Mouse (Mus musculus): ENCODE results near the gene Homer1. TPM values are rescaled to one million over a fixed set of nuclear protein-coding genes. Genes with fewer than 3 reads are reported as not detected.

Gene Homer1
- polyA plus RNA-seq, 1 experiment, result 3.7 TPM

DNA sequence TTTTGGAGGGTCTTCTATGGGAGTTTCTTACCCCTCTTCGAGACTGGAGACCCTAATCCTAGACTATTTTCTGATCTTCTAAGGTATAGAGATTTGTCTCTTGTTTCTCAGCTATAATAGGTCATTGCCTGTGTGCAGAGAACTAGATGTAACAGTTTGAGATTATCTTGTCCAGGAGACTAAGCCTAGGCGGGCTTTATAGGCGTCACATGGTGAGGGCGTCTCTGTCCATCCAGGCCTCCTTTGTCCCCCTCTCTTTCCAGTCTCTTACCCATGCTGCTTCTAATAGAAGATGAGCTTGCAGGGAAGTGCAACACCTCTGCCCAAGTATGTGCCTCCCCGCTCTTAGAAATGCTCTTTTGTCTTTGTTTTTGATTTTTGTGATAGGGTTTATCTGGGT lies 83.7 kb downstream of the Homer1 start:
- Histone ChIP-seq H3K27me3 (ENCODE audit: control insufficient read depth, insufficient read depth, insufficient read length) (no peaks in the 10 kb centered on the region), H3K4me3 (no peak overlapping the region), H3K4me2 (ENCODE audit: low read depth) (no peak overlapping the region), H3K36me3 (ENCODE audit: control insufficient read depth, insufficient read depth) (no peaks in the 10 kb centered on the region), H3K79me2 (ENCODE audit: control insufficient read depth, insufficient read depth) (no peaks in the 10 kb centered on the region), H3ac (ENCODE audit: control insufficient read depth, insufficient read length) (no peak overlapping the region)
- TF ChIP-seq REST (IDR thresholded peaks at IDR 0.05; ENCODE audit: insufficient read depth, insufficient read length), result no peak
- no peak for TF ChIP-seq POLR2A (IDR thresholded peaks at IDR 0.05; ENCODE audit: insufficient read length, low read depth)
- TF ChIP-seq TCF12 (IDR thresholded peaks at IDR 0.05; ENCODE audit: insufficient read depth, poor library complexity, severe bottlenecking), result no peak
- TF ChIP-seq CEBPB (IDR thresholded peaks at IDR 0.05; ENCODE audit: insufficient read depth, poor library complexity, severe bottlenecking), result no peak
- no peak for TF ChIP-seq USF1 (IDR thresholded peaks at IDR 0.05; ENCODE audit: low read depth)
- no peak for TF ChIP-seq TCF3 (IDR thresholded peaks at IDR 0.05; ENCODE audit: insufficient read length, low read depth)
- no peak for TF ChIP-seq MYOG (IDR thresholded peaks at IDR 0.05; ENCODE audit: control insufficient read depth in 1 of 3, insufficient read depth in 1 of 3, insufficient read length in 2 of 3, low read depth in 2 of 3)
- TF ChIP-seq E2F4 (IDR thresholded peaks at IDR 0.05; ENCODE audit: insufficient read depth), result no peak
- no peak for TF ChIP-seq POLR2AphosphoS2 (IDR thresholded peaks at IDR 0.05; ENCODE audit: insufficient read length, low read depth)
- no peak for TF ChIP-seq MAX (IDR thresholded peaks at IDR 0.05; ENCODE audit: low read depth)
- TF ChIP-seq SRF (IDR thresholded peaks at IDR 0.05; ENCODE audit: control insufficient read depth, insufficient read length, low read depth), result no peak
- no peak for TF ChIP-seq MYOD1 (IDR thresholded peaks at IDR 0.05; ENCODE audit: control insufficient read depth in 1 of 3, insufficient read length in 2 of 3, low read depth in 2 of 3)

DNA sequence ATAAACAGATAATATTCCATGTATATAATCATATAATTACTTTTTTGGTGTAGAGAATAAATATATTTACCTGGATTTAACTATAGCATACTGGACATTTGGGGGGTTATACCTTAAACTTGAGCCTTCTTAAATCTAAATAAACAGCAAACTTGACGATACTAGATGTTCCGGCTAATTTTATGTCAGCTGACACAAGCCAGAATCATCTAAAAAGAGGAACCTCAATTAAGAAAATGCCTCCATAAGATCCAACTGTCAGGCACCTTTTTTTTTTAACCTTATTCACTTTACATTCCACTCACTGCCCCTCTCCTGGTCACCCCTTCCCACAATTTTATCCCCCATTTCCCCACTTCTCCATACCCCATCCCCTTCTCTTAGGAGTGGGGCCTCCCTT lies 84.2 kb downstream of the Homer1 start:
- H3K36me3 ChIP-seq (ENCODE audit: control insufficient read depth, insufficient read depth), result no peaks in the 10 kb centered on the region
- H3K27me3 ChIP-seq (ENCODE audit: control insufficient read depth, insufficient read depth, insufficient read length), result no peaks in the 10 kb centered on the region
- no peak overlapping the region for H3ac ChIP-seq (ENCODE audit: control insufficient read depth, insufficient read length)
- no peaks in the 10 kb centered on the region for H3K79me2 ChIP-seq (ENCODE audit: control insufficient read depth, insufficient read depth)
- TF ChIP-seq SRF (IDR thresholded peaks at IDR 0.05; ENCODE audit: control insufficient read depth, insufficient read length, low read depth) (no peak), MYOD1 (IDR thresholded peaks at IDR 0.05; ENCODE audit: control insufficient read depth in 1 of 3, insufficient read length in 2 of 3, low read depth in 2 of 3) (no peak), E2F4 (IDR thresholded peaks at IDR 0.05; ENCODE audit: insufficient read depth) (no peak), MYOG (IDR thresholded peaks at IDR 0.05; ENCODE audit: control insufficient read depth in 1 of 3, insufficient read depth in 1 of 3, insufficient read length in 2 of 3, low read depth in 2 of 3) (no peak), REST (IDR thresholded peaks at IDR 0.05; ENCODE audit: insufficient read depth, insufficient read length) (no peak), CEBPB (IDR thresholded peaks at IDR 0.05; ENCODE audit: insufficient read depth, poor library complexity, severe bottlenecking) (no peak), USF1 (IDR thresholded peaks at IDR 0.05; ENCODE audit: low read depth) (no peak), MAX (IDR thresholded peaks at IDR 0.05; ENCODE audit: low read depth) (no peak), POLR2AphosphoS2 (IDR thresholded peaks at IDR 0.05; ENCODE audit: insufficient read length, low read depth) (no peak), POLR2A (IDR thresholded peaks at IDR 0.05; ENCODE audit: insufficient read length, low read depth) (no peak), TCF3 (IDR thresholded peaks at IDR 0.05; ENCODE audit: insufficient read length, low read depth) (no peak), TCF12 (IDR thresholded peaks at IDR 0.05; ENCODE audit: insufficient read depth, poor library complexity, severe bottlenecking) (no peak)
- no peak overlapping the region for H3K4me3 ChIP-seq
- no peak overlapping the region for H3K4me2 ChIP-seq (ENCODE audit: low read depth)

DNA sequence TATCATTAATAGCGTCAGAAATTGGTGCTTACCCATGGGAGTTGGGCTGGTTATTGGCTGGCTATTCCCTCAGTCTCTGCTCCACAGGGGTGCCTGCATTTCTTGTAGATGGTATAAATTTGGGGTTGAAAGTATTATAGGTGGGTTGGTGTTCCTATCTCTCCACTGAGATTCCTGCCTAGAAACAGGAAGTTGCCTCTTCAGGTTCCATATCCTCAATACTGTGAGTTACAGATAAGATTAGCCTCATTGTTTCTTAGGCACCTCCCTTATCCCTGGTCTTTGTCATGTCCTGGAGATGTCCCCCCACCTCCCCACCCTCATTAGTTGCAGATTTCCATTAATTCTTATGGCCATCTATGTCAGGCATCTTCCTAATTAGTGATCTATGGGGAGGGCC lies 85.0 kb downstream of the Homer1 start:
- Histone ChIP-seq H3ac (ENCODE audit: control insufficient read depth, insufficient read length) (no peak overlapping the region), H3K4me2 (ENCODE audit: low read depth) (no peak overlapping the region), H3K36me3 (ENCODE audit: control insufficient read depth, insufficient read depth) (no peaks in the 10 kb centered on the region), H3K4me3 (no peak overlapping the region), H3K27me3 (ENCODE audit: control insufficient read depth, insufficient read depth, insufficient read length) (no peaks in the 10 kb centered on the region), H3K79me2 (ENCODE audit: control insufficient read depth, insufficient read depth) (no peaks in the 10 kb centered on the region)
- TF ChIP-seq E2F4 (IDR thresholded peaks at IDR 0.05; ENCODE audit: insufficient read depth) (no peak), MYOD1 (IDR thresholded peaks at IDR 0.05; ENCODE audit: control insufficient read depth in 1 of 3, insufficient read length in 2 of 3, low read depth in 2 of 3) (no peak), CEBPB (IDR thresholded peaks at IDR 0.05; ENCODE audit: insufficient read depth, poor library complexity, severe bottlenecking) (no peak), SRF (IDR thresholded peaks at IDR 0.05; ENCODE audit: control insufficient read depth, insufficient read length, low read depth) (no peak), TCF12 (IDR thresholded peaks at IDR 0.05; ENCODE audit: insufficient read depth, poor library complexity, severe bottlenecking) (no peak), POLR2A (IDR thresholded peaks at IDR 0.05; ENCODE audit: insufficient read length, low read depth) (no peak), MAX (IDR thresholded peaks at IDR 0.05; ENCODE audit: low read depth) (no peak), TCF3 (IDR thresholded peaks at IDR 0.05; ENCODE audit: insufficient read length, low read depth) (no peak), MYOG (IDR thresholded peaks at IDR 0.05; ENCODE audit: control insufficient read depth in 1 of 3, insufficient read depth in 1 of 3, insufficient read length in 2 of 3, low read depth in 2 of 3) (no peak), POLR2AphosphoS2 (IDR thresholded peaks at IDR 0.05; ENCODE audit: insufficient read length, low read depth) (no peak), USF1 (IDR thresholded peaks at IDR 0.05; ENCODE audit: low read depth) (no peak), REST (IDR thresholded peaks at IDR 0.05; ENCODE audit: insufficient read depth, insufficient read length) (no peak)

DNA sequence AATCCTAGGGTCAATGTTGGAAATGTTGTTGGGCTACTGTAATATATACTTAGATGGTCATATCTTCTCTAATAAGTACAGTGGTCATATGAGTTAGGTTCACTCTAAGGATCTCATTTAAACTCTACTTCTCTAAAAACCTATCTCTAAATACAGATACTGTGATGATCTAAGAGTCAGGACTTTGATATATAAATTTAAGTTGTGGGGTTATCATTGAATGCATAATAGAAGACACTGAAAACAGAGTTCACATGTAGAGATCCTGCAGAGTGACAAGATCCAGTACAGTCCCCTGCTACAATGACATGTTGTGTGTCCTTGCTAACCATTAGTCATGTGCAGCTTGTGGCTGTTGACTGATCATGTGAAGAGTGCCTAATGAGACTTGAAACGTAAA lies 85.7 kb downstream of the Homer1 start:
- no peak overlapping the region for H3K4me3 ChIP-seq
- H3K36me3 ChIP-seq (ENCODE audit: control insufficient read depth, insufficient read depth), result no peaks in the 10 kb centered on the region
- H3K4me2 ChIP-seq (ENCODE audit: low read depth), result no peak overlapping the region
- no peak for TF ChIP-seq MYOG (IDR thresholded peaks at IDR 0.05; ENCODE audit: control insufficient read depth in 1 of 3, insufficient read depth in 1 of 3, insufficient read length in 2 of 3, low read depth in 2 of 3)
- no peak for TF ChIP-seq REST (IDR thresholded peaks at IDR 0.05; ENCODE audit: insufficient read depth, insufficient read length)
- TF ChIP-seq TCF12 (IDR thresholded peaks at IDR 0.05; ENCODE audit: insufficient read depth, poor library complexity, severe bottlenecking), result no peak
- TF ChIP-seq USF1 (IDR thresholded peaks at IDR 0.05; ENCODE audit: low read depth), result no peak
- no peak for TF ChIP-seq POLR2A (IDR thresholded peaks at IDR 0.05; ENCODE audit: insufficient read length, low read depth)
- no peak for TF ChIP-seq POLR2AphosphoS2 (IDR thresholded peaks at IDR 0.05; ENCODE audit: insufficient read length, low read depth)
- TF ChIP-seq MYOD1 (IDR thresholded peaks at IDR 0.05; ENCODE audit: control insufficient read depth in 1 of 3, insufficient read length in 2 of 3, low read depth in 2 of 3), result no peak
- no peak for TF ChIP-seq SRF (IDR thresholded peaks at IDR 0.05; ENCODE audit: control insufficient read depth, insufficient read length, low read depth)
- no peak for TF ChIP-seq MAX (IDR thresholded peaks at IDR 0.05; ENCODE audit: low read depth)
- TF ChIP-seq E2F4 (IDR thresholded peaks at IDR 0.05; ENCODE audit: insufficient read depth), result no peak
- TF ChIP-seq TCF3 (IDR thresholded peaks at IDR 0.05; ENCODE audit: insufficient read length, low read depth), result no peak
- TF ChIP-seq CEBPB (IDR thresholded peaks at IDR 0.05; ENCODE audit: insufficient read depth, poor library complexity, severe bottlenecking), result no peak
- no peaks in the 10 kb centered on the region for H3K27me3 ChIP-seq (ENCODE audit: control insufficient read depth, insufficient read depth, insufficient read length)
- H3ac ChIP-seq (ENCODE audit: control insufficient read depth, insufficient read length), result no peak overlapping the region
- H3K79me2 ChIP-seq (ENCODE audit: control insufficient read depth, insufficient read depth), result no peaks in the 10 kb centered on the region
